Mouse (Mus musculus): ENCODE data around the gene Vmac.

DNA sequence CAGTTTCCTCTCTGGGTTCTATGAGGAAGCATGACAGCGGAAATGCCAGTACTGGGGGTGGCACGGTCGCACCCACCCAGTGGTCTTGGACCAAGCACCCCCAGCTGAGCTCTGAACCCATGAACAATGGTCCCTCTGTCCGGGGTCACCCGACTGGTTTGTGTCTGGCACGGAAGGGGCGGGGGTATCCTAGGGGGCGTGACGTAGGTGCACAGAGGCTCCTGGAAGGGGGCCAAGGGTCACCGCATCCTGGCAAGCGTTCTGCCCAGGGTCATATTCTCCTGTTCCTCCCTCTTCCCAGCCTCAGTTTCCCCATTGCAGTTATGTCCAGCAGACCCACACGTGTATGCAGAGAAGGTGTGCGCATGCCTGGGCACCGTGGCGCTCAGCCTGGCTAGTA, 35.6 kb upstream of the Vmac start:
- TF ChIP-seq EP300 (optimal IDR thresholded peaks at IDR 0.05) (no peak), CTCF (IDR thresholded peaks at IDR 0.05; ENCODE audit: low read depth) (no peak)

All from stomach, postnatal 0 days (tissue).